Mouse (Mus musculus): ENCODE data around the gene 3110040N11Rik.
"Not testable (repeated sequence)": the region's sequence is repeated elsewhere in the genome, so short reads cannot be mapped to it uniquely, and the experiment has no call there.

The 3110040N11Rik gene

GRCm38 (mm10) chr7:81789095-81789757 lies at the start of gene 3110040N11Rik:
3110040N11Rik (minus strand) TSS chr7:81789478.
- peak; percentile 75 for DNase-seq

DNA sequence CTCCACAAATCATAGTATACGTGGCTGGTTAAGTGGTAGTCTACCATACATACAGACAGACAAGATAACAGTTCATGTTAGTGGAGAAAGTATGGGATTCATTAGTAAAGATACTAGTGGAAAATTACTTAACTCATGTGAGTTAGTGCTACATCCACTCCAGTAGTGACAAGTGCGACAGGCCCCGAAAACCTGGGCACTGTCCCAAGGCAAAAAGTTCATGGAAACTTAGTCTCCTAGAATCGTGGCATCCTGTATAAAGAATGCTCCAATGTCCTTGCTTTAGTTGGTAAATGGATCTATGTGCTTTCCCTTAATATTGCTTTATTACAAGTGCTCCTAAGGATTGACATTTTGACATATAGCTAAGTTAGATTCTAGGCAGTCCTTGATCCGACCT lies 48.5 kb upstream of the 3110040N11Rik start:
- not testable (repeated sequence) for DNase-seq

DNA sequence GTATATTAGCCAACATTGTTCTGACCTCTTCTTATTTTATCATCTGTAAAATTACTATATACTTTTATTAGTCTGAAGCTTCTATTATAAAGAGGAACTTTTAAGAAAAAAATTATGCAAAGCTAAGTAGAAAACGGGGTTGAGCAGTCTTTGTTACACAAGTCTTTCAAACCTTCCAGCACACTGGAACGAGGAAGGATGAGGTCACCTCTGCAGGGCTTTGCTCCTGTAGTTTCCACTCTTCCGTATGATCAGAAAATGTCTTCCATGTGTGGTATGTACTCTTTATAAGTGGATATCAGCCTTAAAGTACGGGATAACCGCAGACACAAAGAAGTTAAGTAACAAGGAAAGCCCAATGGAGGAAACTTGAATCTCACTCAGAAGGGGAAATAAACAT lies 46.2 kb upstream of the 3110040N11Rik start:
- no peak for DNase-seq

GRCm38 (mm10) chr7:81834847-81835246 lies 45.6 kb upstream of the 3110040N11Rik start:
- DNase-seq = no peak

- DNase-seq = peak; percentile 72 to 76
These were observed 40.2 kb upstream of the 3110040N11Rik start, which contains the start of gene Btbd1 for GRCm38 (mm10) chr7:81829379-81829894. Btbd1 (minus strand) TSS chr7:81829431.

- DNase-seq = peak; percentile 25 to 32
These were observed 39.6 kb upstream of the 3110040N11Rik start for GRCm38 (mm10) chr7:81828681-81829378.

GRCm38 (mm10) chr7:81827806-81828667 lies 38.8 kb upstream of the 3110040N11Rik start:
- DNase-seq = peak; percentile 16 to 33

- DNase-seq = peak; percentile 8 to 47
These were observed 36.1 kb upstream of the 3110040N11Rik start for GRCm38 (mm10) chr7:81825381-81825780.

DNA sequence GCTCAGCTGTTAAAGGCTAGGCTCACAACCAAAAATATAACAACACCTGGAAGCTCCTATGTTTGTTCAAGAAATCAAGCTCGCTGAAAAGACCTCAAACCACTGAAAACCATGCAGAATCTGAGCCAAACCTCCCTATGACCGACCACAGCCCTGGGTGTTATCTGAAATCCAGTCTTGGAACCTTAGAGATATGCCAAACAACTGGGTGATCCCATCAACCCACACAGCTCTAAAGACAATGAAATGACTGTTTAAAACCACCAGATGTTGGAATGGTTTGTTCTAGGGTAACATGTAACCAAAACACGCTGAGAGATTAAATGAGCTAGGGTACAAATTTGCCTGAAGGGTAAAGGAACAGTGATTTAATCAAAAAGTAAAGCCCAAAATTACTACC lies 35.6 kb upstream of the 3110040N11Rik start:
- DNase-seq = no peak

- no peak for DNase-seq
These were observed 16.8 kb upstream of the 3110040N11Rik start for GRCm38 (mm10) chr7:81806067-81806466.

DNA sequence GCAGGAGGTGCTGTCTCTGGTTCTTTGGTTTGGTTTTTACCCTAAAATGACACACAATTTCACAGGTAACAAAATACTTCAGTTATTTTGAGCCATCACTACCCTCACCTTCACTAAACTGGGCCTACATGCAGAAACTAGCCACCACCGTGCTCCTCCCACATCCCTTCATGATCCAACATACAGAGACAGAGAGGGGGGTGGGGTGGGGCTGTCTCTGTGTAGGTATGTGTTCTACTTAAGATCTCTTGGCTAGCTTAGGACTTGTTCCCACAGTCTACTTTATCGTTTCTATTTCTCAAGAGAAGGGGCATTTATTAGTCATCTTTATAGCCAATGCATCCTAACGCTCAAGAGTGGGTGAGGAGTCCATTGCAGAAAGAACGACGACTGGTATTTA lies 742 bp downstream of the 3110040N11Rik start:
- no peak for DNase-seq

DNA sequence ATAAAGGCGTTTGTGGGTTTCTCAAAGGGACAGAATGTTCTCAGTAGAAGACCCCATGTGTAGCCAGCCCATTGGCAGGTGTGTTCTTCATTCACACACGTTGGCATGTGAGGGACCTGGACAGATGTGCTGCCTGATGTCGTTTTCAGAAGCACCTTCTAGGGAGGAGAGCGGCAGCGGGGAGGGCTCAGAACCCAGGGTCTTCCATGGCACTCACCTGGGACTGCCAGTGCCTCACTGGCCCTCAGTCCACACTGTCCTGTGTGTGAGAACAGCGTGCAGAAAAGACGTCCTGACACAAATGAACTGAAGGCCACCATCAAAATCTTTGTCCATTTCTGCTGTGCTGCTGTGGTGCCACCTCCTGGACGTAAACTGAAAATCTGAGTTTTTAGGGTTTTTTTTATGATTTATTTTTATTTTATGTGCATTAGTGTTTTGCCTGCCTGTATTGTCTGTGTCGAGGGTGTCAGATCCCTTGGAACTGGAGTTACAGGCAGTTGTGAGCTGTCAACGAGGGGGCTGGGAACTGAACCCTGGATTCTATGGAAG lies 11.5 kb downstream of the 3110040N11Rik start:
- DNase-seq = no peak

- no peak for DNase-seq
These were observed 14.0 kb downstream of the 3110040N11Rik start for GRCm38 (mm10) chr7:81775325-81775724.

- no peak for DNase-seq
These were observed 16.3 kb downstream of the 3110040N11Rik start for GRCm38 (mm10) chr7:81772786-81773539.

- no peak for DNase-seq
These were observed 26.0 kb downstream of the 3110040N11Rik start for GRCm38 (mm10) chr7:81763110-81763845.

DNA sequence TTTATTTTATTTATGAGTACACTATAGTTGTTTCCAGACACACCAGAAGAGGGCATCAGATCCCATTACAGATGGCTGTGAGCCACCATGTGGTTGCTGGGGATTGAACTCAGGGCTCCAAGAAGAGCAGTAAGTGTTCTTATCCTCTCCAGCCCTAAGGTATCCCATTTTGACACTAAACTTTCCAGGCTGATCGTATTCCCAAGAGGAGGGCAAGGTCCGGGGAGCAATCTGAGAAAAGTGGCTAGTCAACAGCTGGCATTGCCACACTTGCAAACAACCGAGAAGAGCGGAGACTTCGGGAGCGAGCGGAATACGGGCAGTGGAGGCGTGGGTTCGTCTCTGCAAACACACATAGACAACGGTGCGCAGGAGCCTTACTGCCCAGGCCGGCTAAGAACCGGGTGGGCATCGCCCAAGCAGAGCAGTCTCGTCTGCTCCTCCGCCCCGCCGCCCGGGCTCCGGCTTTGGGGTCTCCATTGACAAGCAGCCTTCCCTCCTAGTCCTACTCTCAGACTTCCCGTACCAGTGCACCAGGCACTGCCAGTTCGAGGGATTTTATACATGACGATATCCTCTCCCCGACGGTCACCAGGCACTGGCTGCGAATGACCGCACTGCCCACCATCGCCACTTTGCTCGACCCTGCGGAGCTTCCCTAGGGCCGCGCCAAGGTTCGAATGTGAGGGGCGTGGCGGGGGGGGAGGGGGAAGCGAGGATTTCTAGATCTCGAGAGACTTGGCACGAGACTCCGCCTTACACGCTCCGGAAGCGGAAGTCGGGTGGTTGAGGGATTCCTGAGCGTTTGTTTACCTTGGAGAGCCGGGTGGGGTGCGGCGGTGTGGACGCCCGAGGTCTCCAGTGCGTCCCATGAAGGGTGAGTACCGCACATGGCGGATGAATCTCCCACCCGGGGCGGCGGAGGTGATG lies 26.8 kb downstream of the 3110040N11Rik start, which contains the start of gene Ramac:
Gene Ramac (plus strand): TSS at position 746 of the 930 bp plus-strand sequence.
- peak; percentile 86 to 90 for DNase-seq

DNA sequence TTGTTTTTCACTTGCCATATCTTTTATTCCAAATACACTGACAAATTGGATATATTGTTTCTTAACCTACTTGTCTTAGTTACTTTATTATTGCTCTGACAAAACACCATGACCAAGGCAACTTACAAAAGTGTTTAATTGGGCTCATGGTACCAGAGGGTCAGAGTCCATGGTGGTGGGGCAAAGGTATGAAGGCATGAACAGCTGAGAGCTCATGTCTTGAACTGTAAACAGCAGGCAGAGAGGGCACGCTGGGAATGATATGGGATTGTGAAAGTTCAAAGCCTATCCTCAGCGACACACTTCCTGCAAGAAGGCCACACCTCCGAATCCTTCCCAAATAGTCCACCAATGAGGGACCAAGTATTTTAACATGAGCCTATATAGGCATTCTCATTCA lies 41.3 kb downstream of the 3110040N11Rik start:
- no peak for DNase-seq

DNA sequence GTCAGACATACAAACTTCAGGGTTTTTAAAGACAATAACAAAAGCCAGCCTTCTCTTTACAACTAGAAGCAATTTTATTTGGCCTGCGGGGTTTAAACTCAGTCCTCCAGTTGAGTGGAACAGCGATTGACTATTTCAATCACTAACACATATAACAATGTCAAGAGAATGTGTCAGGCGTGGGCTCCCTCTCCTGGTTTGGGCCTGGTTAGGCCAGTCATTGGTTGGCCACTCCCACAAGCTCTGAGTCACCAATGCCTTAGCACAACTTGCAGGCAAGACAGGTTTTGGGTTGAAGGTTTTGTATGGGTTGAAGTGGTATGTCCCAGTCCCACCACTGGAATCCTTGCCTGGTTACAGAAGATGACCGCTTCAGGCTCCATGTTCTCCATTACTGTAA lies 45.1 kb downstream of the 3110040N11Rik start:
- DNase-seq = peak in 1 of 2 experiments; percentile 12

DNA sequence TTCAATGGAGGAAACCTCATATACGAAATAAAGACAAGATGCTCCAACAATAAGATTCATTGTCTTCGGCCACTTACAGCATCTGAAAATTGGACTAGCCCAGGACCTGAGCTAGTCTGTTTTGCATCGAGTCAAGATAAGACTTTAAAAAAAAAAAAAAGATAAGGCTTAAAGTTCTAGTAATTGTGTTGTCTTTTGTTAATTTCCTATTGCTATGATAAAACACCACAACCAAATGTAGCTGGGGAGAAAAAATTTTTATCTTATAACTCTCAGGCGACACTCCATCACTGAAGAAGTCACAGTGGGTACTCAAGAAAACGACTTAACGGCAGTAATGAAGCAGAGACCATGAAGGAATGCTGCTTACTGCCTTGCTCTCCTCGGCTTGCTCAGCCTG lies 49.3 kb downstream of the 3110040N11Rik start:
- DNase-seq = no peak

Measured in kidney, adult 8-10 months (tissue).